Mouse (Mus musculus): ENCODE data around the gene 2010111I01Rik. TPM values are rescaled to one million over a fixed set of nuclear protein-coding genes. Genes with fewer than 3 reads are reported as not detected.

2010111I01Rik gene
- polyA plus RNA-seq, 1 experiment from 2014 or later, result 119 TPM

- Histone ChIP-seq H3K27me3 (ENCODE audit: control insufficient read depth, insufficient read depth, low read length) (no peaks in the 10 kb centered on the region), H3K9ac (ENCODE audit: low read length) (peak overlapping the region; percentile 57; the same call in 1 of the 2 replicates), H3K4me2 (ENCODE audit: low read depth, low read length) (peak overlapping the region; percentile 15; the same call in 1 of the 2 replicates), H3K36me3 (ENCODE audit: control insufficient read depth, insufficient read depth, low read length) (no peaks in the 10 kb centered on the region), H3K4me3 (replicated peaks; ENCODE audit: low read length) (0 out of 2 replicates have a peak overlapping the region, but pooled peaks have one; percentile 8), H3K9me3 (replicated peaks; ENCODE audit: control insufficient read depth, low read length) (no peaks in the 10 kb centered on the region), H3K4me1 (ENCODE audit: control insufficient read depth, insufficient read depth, low read length) (peaks cover 53% of the 10 kb centered on the region), H3K27ac (ENCODE audit: low read length) (peak overlapping the region; percentile 17; the same call in 1 of the 2 replicates)
- WGBS, result 57% methylated on average over 12 of the region's 12 CpGs
- no peak for ATAC-seq (ENCODE audit: insufficient read depth, low FRiP score)
Measured at GRCm38 (mm10) chr13:63246332-63246940, 281.7 kb downstream of the 2010111I01Rik start.

- Histone ChIP-seq H3K4me1 (ENCODE audit: control insufficient read depth, insufficient read depth, low read length) (peaks cover 53% of the 10 kb centered on the region), H3K27ac (ENCODE audit: low read length) (no peak overlapping the region), H3K27me3 (ENCODE audit: control insufficient read depth, insufficient read depth, low read length) (no peaks in the 10 kb centered on the region), H3K36me3 (ENCODE audit: control insufficient read depth, insufficient read depth, low read length) (no peaks in the 10 kb centered on the region), H3K9ac (ENCODE audit: low read length) (no peak overlapping the region), H3K4me2 (ENCODE audit: low read depth, low read length) (no peak overlapping the region), H3K4me3 (replicated peaks; ENCODE audit: low read length) (no peak overlapping the region), H3K9me3 (replicated peaks; ENCODE audit: control insufficient read depth, low read length) (no peaks in the 10 kb centered on the region)
- WGBS, result 49% methylated on average over 7 of the region's 7 CpGs
- ATAC-seq (ENCODE audit: insufficient read depth, low FRiP score), result no peak
Measured at GRCm38 (mm10) chr13:63247041-63247440, 282.3 kb downstream of the 2010111I01Rik start.

GRCm38 (mm10) chr13:63247631-63248030, 282.9 kb downstream of the 2010111I01Rik start:
- Histone ChIP-seq H3K27me3 (ENCODE audit: control insufficient read depth, insufficient read depth, low read length) (no peaks in the 10 kb centered on the region), H3K9me3 (replicated peaks; ENCODE audit: control insufficient read depth, low read length) (no peaks in the 10 kb centered on the region), H3K4me1 (ENCODE audit: control insufficient read depth, insufficient read depth, low read length) (peaks cover 54% of the 10 kb centered on the region), H3K9ac (ENCODE audit: low read length) (no peak overlapping the region), H3K4me3 (replicated peaks; ENCODE audit: low read length) (no peak overlapping the region), H3K36me3 (ENCODE audit: control insufficient read depth, insufficient read depth, low read length) (no peaks in the 10 kb centered on the region), H3K4me2 (ENCODE audit: low read depth, low read length) (no peak overlapping the region), H3K27ac (ENCODE audit: low read length) (no peak overlapping the region)
- no peak for ATAC-seq (ENCODE audit: insufficient read depth, low FRiP score)
- WGBS, result 87% methylated on average over 11 of the region's 11 CpGs

- Histone ChIP-seq H3K9me3 (replicated peaks; ENCODE audit: control insufficient read depth, low read length) (no peaks in the 10 kb centered on the region), H3K4me3 (replicated peaks; ENCODE audit: low read length) (no peak overlapping the region), H3K4me1 (ENCODE audit: control insufficient read depth, insufficient read depth, low read length) (peaks cover 61% of the 10 kb centered on the region), H3K36me3 (ENCODE audit: control insufficient read depth, insufficient read depth, low read length) (no peaks in the 10 kb centered on the region), H3K9ac (ENCODE audit: low read length) (no peak overlapping the region), H3K27ac (ENCODE audit: low read length) (no peak overlapping the region), H3K27me3 (ENCODE audit: control insufficient read depth, insufficient read depth, low read length) (no peaks in the 10 kb centered on the region), H3K4me2 (ENCODE audit: low read depth, low read length) (no peak overlapping the region)
- WGBS, result 83% methylated on average over 10 of the region's 10 CpGs
- no peak for ATAC-seq (ENCODE audit: insufficient read depth, low FRiP score)
Measured at GRCm38 (mm10) chr13:63248318-63248717, 283.6 kb downstream of the 2010111I01Rik start.

- Histone ChIP-seq H3K9me3 (replicated peaks; ENCODE audit: control insufficient read depth, low read length) (no peaks in the 10 kb centered on the region), H3K36me3 (ENCODE audit: control insufficient read depth, insufficient read depth, low read length) (no peaks in the 10 kb centered on the region), H3K4me3 (replicated peaks; ENCODE audit: low read length) (no peak overlapping the region), H3K4me1 (ENCODE audit: control insufficient read depth, insufficient read depth, low read length) (peaks cover 60% of the 10 kb centered on the region), H3K9ac (ENCODE audit: low read length) (no peak overlapping the region), H3K27ac (ENCODE audit: low read length) (peak overlapping the region; percentile 22; the same call in 1 of the 2 replicates), H3K4me2 (ENCODE audit: low read depth, low read length) (peak overlapping the region; percentile 23; the same call in 1 of the 2 replicates), H3K27me3 (ENCODE audit: control insufficient read depth, insufficient read depth, low read length) (no peaks in the 10 kb centered on the region)
- no peak for ATAC-seq (ENCODE audit: insufficient read depth, low FRiP score)
- WGBS, result 82% methylated on average over 7 of the region's 7 CpGs
Measured at GRCm38 (mm10) chr13:63249171-63249570, 284.5 kb downstream of the 2010111I01Rik start.

- Histone ChIP-seq H3K9ac (ENCODE audit: low read length) (no peak overlapping the region), H3K9me3 (replicated peaks; ENCODE audit: control insufficient read depth, low read length) (no peaks in the 10 kb centered on the region), H3K27me3 (ENCODE audit: control insufficient read depth, insufficient read depth, low read length) (no peaks in the 10 kb centered on the region), H3K36me3 (ENCODE audit: control insufficient read depth, insufficient read depth, low read length) (0 out of 2 replicates have a peak, but pooled peaks cover 1% of the 10 kb centered on the region), H3K4me2 (ENCODE audit: low read depth, low read length) (peak overlapping the region; percentile 23; the same call in 1 of the 2 replicates), H3K4me3 (replicated peaks; ENCODE audit: low read length) (no peak overlapping the region), H3K27ac (ENCODE audit: low read length) (peak overlapping the region; percentile 22; the same call in 1 of the 2 replicates), H3K4me1 (ENCODE audit: control insufficient read depth, insufficient read depth, low read length) (peaks cover 63% of the 10 kb centered on the region)
- no peak for ATAC-seq (ENCODE audit: insufficient read depth, low FRiP score)
- 72% methylated on average over 8 of the region's 8 CpGs for WGBS
Measured at GRCm38 (mm10) chr13:63249741-63250431, 285.2 kb downstream of the 2010111I01Rik start.

GRCm38 (mm10) chr13:63250441-63250980, 285.8 kb downstream of the 2010111I01Rik start:
- H3K4me3 ChIP-seq (replicated peaks; ENCODE audit: low read length), result no peak overlapping the region
- peaks cover 69% of the 10 kb centered on the region for H3K4me1 ChIP-seq (ENCODE audit: control insufficient read depth, insufficient read depth, low read length)
- H3K27ac ChIP-seq (ENCODE audit: low read length), result peak overlapping the region; percentile 1; the same call in 1 of the 2 replicates
- H3K9ac ChIP-seq (ENCODE audit: low read length), result no peak overlapping the region; the same call in 1 of the 2 replicates
- 85% methylated on average over 8 of the region's 8 CpGs for WGBS
- no peaks in the 10 kb centered on the region for H3K27me3 ChIP-seq (ENCODE audit: control insufficient read depth, insufficient read depth, low read length)
- no peak overlapping the region for H3K4me2 ChIP-seq (ENCODE audit: low read depth, low read length)
- 0 out of 2 replicates have a peak, but pooled peaks cover 3% of the 10 kb centered on the region for H3K36me3 ChIP-seq (ENCODE audit: control insufficient read depth, insufficient read depth, low read length)
- no peaks in the 10 kb centered on the region for H3K9me3 ChIP-seq (replicated peaks; ENCODE audit: control insufficient read depth, low read length)
- no peak for ATAC-seq (ENCODE audit: insufficient read depth, low FRiP score)

- H3K27ac ChIP-seq (ENCODE audit: low read length), result peak overlapping the region; percentile 69
- no peak; the same call in 1 of the 2 replicates for ATAC-seq (ENCODE audit: insufficient read depth, low FRiP score)
- H3K9ac ChIP-seq (ENCODE audit: low read length), result peak overlapping the region; percentile 52
- H3K4me3 ChIP-seq (replicated peaks; ENCODE audit: low read length), result peak overlapping the region; percentile 9
- no peaks in the 10 kb centered on the region for H3K9me3 ChIP-seq (replicated peaks; ENCODE audit: control insufficient read depth, low read length)
- WGBS, result 47% methylated on average over 12 of the region's 12 CpGs
- no peaks in the 10 kb centered on the region for H3K27me3 ChIP-seq (ENCODE audit: control insufficient read depth, insufficient read depth, low read length)
- peaks cover 71% of the 10 kb centered on the region for H3K4me1 ChIP-seq (ENCODE audit: control insufficient read depth, insufficient read depth, low read length)
- peak overlapping the region; percentile 16; the same call in 1 of the 2 replicates for H3K4me2 ChIP-seq (ENCODE audit: low read depth, low read length)
- 0 out of 2 replicates have a peak, but pooled peaks cover 3% of the 10 kb centered on the region for H3K36me3 ChIP-seq (ENCODE audit: control insufficient read depth, insufficient read depth, low read length)
Measured at GRCm38 (mm10) chr13:63251118-63251889, 286.6 kb downstream of the 2010111I01Rik start.
